Mouse (Mus musculus): ENCODE results near the gene Zc3h10. TPM values are rescaled to one million over a fixed set of nuclear protein-coding genes. Genes with fewer than 3 reads are reported as not detected.
A peak's percentile ranks its signal among the peaks of the same experiment; 100 is the strongest.
"Not testable (repeated sequence)": the region's sequence is repeated elsewhere in the genome, so short reads cannot be mapped to it uniquely, and the experiment has no call there.

Gene Zc3h10
- polyA plus RNA-seq, 1 experiment from 2014 or later = 18.2 TPM

GRCm38 (mm10) chr10:128583644-128584043 lies 36.1 kb upstream of the Zc3h10 start:
- Histone ChIP-seq H3K27me3 (peaks cover 33% of the 10 kb centered on the region), H3K36me3 (no peaks in the 10 kb centered on the region), H3K9me3 (no peaks in the 10 kb centered on the region), H3K9ac (no peak overlapping the region), H3K4me2 (no peak overlapping the region), H3K4me1 (replicated peaks) (no peaks in the 10 kb centered on the region), H3K4me3 (no peak overlapping the region), H3K27ac (replicated peaks) (no peak overlapping the region)
- WGBS = 21% methylated on average over 7 of the region's 7 CpGs
- no peak for ATAC-seq (ENCODE audit: low FRiP score, low read depth)

GRCm38 (mm10) chr10:128579731-128580130 lies 32.2 kb upstream of the Zc3h10 start:
- 0 out of 2 replicates have a peak, but pooled peaks cover 4% of the 10 kb centered on the region for H3K27me3 ChIP-seq
- H3K4me2 ChIP-seq = no peak overlapping the region
- no peaks in the 10 kb centered on the region for H3K4me1 ChIP-seq (replicated peaks)
- H3K9ac ChIP-seq = no peak overlapping the region
- no peaks in the 10 kb centered on the region for H3K9me3 ChIP-seq
- no peak overlapping the region for H3K4me3 ChIP-seq
- H3K36me3 ChIP-seq = no peaks in the 10 kb centered on the region
- ATAC-seq (ENCODE audit: low FRiP score, low read depth) = no peak
- H3K27ac ChIP-seq (replicated peaks) = no peak overlapping the region
- WGBS = 85% methylated on average over 4 of the region's 4 CpGs

GRCm38 (mm10) chr10:128579298-128579697 lies 31.7 kb upstream of the Zc3h10 start:
- Histone ChIP-seq H3K27ac (replicated peaks) (no peak overlapping the region), H3K27me3 (no peaks in the 10 kb centered on the region), H3K9me3 (no peaks in the 10 kb centered on the region), H3K9ac (no peak overlapping the region), H3K36me3 (no peaks in the 10 kb centered on the region), H3K4me2 (no peak overlapping the region), H3K4me3 (no peak overlapping the region), H3K4me1 (replicated peaks) (no peaks in the 10 kb centered on the region)
- no peak for ATAC-seq (ENCODE audit: low FRiP score, low read depth)
- 88% methylated on average over 3 of the region's 3 CpGs for WGBS

GRCm38 (mm10) chr10:128578330-128578729 lies 30.8 kb upstream of the Zc3h10 start:
- Histone ChIP-seq H3K4me1 (replicated peaks) (no peaks in the 10 kb centered on the region), H3K27me3 (no peaks in the 10 kb centered on the region), H3K9me3 (no peaks in the 10 kb centered on the region), H3K27ac (replicated peaks) (no peak overlapping the region), H3K4me3 (no peak overlapping the region), H3K36me3 (no peaks in the 10 kb centered on the region), H3K4me2 (no peak overlapping the region), H3K9ac (no peak overlapping the region)
- 85% methylated on average over 11 of the region's 11 CpGs for WGBS
- ATAC-seq (ENCODE audit: low FRiP score, low read depth) = no peak

GRCm38 (mm10) chr10:128575063-128575462 lies 27.5 kb upstream of the Zc3h10 start:
- WGBS = 95% methylated on average over 2 of the region's 2 CpGs
- no peak for ATAC-seq (ENCODE audit: low FRiP score, low read depth)
- no peaks in the 10 kb centered on the region for H3K4me1 ChIP-seq (replicated peaks)
- H3K9ac ChIP-seq = no peak overlapping the region
- no peak overlapping the region for H3K27ac ChIP-seq (replicated peaks)
- H3K27me3 ChIP-seq = no peaks in the 10 kb centered on the region
- H3K36me3 ChIP-seq = no peaks in the 10 kb centered on the region
- no peak overlapping the region for H3K4me2 ChIP-seq
- no peaks in the 10 kb centered on the region for H3K9me3 ChIP-seq
- H3K4me3 ChIP-seq = no peak overlapping the region

DNA sequence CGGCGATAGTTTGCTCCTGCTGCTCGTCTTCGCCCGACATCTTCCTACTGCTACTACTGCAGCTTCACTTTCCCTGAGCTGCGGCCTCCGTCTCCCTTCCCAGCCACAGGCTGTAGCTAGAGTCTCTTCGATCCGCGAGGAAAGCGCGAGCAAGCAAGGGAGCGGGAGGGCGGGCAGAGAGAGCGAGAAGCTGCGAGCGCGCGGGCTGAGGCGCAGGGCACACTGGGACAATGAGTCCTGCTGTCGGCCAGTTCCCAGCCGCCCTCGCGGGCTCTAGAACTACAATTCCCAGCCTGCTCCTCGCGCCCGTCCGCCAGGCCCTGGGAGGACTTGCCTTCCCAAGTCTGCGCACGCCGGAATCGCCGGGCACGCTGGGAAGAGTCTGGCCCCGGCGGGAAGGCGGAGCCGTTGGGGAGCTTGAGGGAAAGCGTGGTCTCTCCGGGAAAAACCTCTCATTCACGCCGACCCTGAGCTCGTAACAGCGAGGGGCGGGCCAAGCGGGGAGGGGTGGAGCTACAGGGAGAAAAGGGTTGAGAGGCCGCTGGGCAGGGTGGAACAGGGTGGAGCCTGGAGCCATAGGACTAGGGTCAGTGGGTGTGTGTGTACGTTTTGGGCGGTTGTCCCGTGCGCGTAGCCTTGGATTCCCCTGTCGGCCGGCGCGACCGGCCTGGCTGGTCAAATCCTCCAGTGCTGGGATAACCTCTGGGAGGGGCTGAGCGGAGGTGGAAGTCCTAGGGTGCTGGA lies 18.4 kb upstream of the Zc3h10 start, which contains the start of gene Pa2g4:
TSS of gene Pa2g4 (minus strand) at position 200 of the 744 bp plus-strand sequence.
- H3K9ac ChIP-seq = peak within 1 kb of the TSS; percentile 87
- peak within 1 kb of the TSS; percentile 94 for H3K4me2 ChIP-seq
- peak; percentile 99 for ATAC-seq (ENCODE audit: low FRiP score, low read depth)
- H3K9me3 ChIP-seq = no peaks in the 10 kb centered on the region
- under 1% methylated on average over 58 of the region's 58 CpGs for WGBS
- peaks cover 15% of the 10 kb centered on the region for H3K36me3 ChIP-seq
- no peaks in the 10 kb centered on the region for H3K27me3 ChIP-seq
- H3K4me3 ChIP-seq = peak within 1 kb of the TSS; percentile 78
- peak within 1 kb of the TSS; percentile 87 for H3K27ac ChIP-seq (replicated peaks)
- H3K4me1 ChIP-seq (replicated peaks) = peaks cover 24% of the 10 kb centered on the region

DNA sequence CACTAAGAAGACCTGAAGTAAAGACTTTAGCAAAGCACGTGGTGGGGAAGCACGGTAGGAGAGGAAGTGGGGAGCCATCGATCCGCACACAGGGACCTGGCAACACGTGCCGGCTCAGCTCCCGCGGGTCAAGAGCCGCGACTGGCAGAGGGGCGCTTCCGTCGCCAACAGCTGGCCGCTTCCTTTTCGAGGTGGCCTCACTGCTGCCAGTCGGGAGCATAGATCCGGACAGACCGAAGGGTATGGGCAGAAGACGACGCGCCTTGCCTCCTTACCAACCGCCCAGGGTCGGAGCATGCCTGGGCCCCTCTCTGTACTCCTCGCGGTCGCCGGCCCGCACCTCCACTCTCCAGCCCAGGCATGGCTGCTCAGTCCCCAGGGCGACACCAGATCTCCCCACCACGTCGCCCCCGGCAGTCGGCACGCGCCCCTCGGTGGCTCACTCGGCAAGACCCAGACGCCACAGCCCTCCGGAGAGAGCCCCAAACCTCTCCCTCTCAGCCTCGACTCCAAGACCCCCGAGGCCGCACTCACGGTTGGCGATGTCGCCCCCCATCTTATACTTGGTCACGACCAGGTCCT lies 17.7 kb upstream of the Zc3h10 start:
- peak; percentile 53 for ATAC-seq (ENCODE audit: low FRiP score, low read depth)
- under 1% methylated on average over 46 of the region's 46 CpGs for WGBS
- peak overlapping the region; percentile 94 for H3K4me2 ChIP-seq
- no peaks in the 10 kb centered on the region for H3K27me3 ChIP-seq
- H3K36me3 ChIP-seq = peaks cover 22% of the 10 kb centered on the region
- H3K9me3 ChIP-seq = no peaks in the 10 kb centered on the region
- peak overlapping the region; percentile 85 for H3K27ac ChIP-seq (replicated peaks)
- peak overlapping the region; percentile 78 for H3K4me3 ChIP-seq
- H3K4me1 ChIP-seq (replicated peaks) = peaks cover 24% of the 10 kb centered on the region
- peak overlapping the region; percentile 87 for H3K9ac ChIP-seq

DNA sequence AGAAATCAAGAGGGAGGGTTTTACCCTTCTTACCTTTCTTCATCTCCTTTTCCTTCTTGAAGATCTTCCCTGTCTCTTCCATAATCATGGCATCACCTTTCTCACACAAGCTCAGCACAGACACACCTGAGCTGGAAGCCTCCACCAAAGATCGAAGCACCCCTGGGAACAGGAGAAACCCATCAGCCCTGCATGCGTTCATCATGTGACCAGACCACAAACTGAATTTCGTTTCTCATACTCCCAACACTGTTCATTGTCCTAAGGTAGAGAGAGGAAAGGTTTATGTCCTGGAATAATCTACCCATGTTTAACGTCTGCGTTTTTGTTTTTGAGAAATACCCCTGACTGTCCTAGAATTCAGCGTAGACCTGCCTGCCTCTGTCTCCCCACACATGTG lies 16.0 kb upstream of the Zc3h10 start:
- Histone ChIP-seq H3K27ac (replicated peaks) (no peak overlapping the region), H3K36me3 (peaks cover 39% of the 10 kb centered on the region), H3K4me1 (replicated peaks) (peaks cover 24% of the 10 kb centered on the region), H3K27me3 (no peaks in the 10 kb centered on the region), H3K9me3 (no peaks in the 10 kb centered on the region), H3K4me2 (peak overlapping the region; percentile 94; the same call in 1 of the 2 replicates), H3K4me3 (0 out of 2 replicates have a peak overlapping the region, but pooled peaks have one; percentile 2), H3K9ac (no peak overlapping the region)
- 94% methylated on average over 6 of the region's 6 CpGs for WGBS
- ATAC-seq (ENCODE audit: low FRiP score, low read depth) = no peak

DNA sequence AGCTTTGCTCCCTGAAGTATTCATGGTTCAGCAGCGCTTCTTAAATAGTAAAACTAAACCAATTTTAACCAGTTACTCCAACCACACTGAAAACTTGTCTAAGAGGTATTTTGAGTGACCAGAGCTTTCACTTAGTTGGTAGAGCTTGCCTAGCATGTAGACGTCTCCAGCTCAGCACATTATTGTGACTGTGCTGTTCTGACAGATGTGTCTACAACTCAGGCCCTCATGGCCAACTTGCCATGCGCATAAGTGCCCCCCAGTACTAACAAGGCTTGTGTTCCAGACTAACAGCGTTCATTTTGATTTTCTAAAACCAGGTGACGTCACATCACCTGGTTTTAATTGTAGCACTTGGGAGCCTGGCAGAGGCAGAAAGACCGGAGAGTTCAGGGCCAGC lies 9.4 kb upstream of the Zc3h10 start:
- Histone ChIP-seq H3K9ac (no peak overlapping the region), H3K4me2 (no peak overlapping the region), H3K9me3 (no peaks in the 10 kb centered on the region), H3K4me1 (replicated peaks) (no peaks in the 10 kb centered on the region), H3K27me3 (no peaks in the 10 kb centered on the region), H3K36me3 (peaks cover 43% of the 10 kb centered on the region), H3K4me3 (no peak overlapping the region), H3K27ac (replicated peaks) (no peak overlapping the region)
- ATAC-seq (ENCODE audit: low FRiP score, low read depth) = no peak
- 85% methylated on average over 6 of the region's 6 CpGs for WGBS

GRCm38 (mm10) chr10:128556286-128556685 lies 8.7 kb upstream of the Zc3h10 start:
- no peak overlapping the region for H3K27ac ChIP-seq (replicated peaks)
- no peak overlapping the region for H3K4me2 ChIP-seq
- no peak overlapping the region for H3K4me3 ChIP-seq
- H3K36me3 ChIP-seq = peaks cover 39% of the 10 kb centered on the region
- no peaks in the 10 kb centered on the region for H3K27me3 ChIP-seq
- H3K4me1 ChIP-seq (replicated peaks) = no peaks in the 10 kb centered on the region
- no peaks in the 10 kb centered on the region for H3K9me3 ChIP-seq
- H3K9ac ChIP-seq = no peak overlapping the region
- ATAC-seq (ENCODE audit: low FRiP score, low read depth) = no peak

DNA sequence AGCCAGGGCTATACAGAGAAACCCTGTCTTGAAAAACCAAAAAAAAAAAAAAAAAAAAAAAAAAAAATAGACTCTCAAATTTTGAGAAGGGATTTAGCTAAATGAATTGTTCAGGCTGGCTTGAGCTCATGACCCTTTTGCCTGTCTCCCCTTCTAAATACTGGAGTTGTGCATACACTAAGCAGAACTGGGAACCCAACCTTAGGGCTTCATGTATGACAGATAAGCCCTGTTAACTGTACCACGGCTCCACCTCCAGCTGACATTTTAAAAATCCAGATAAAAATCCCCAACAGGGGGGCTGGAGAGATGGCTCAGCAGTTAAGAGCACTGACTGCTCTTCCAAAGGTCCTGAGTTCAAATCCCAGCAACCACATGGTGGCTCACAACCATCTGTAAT lies 8.0 kb upstream of the Zc3h10 start:
- WGBS = 93% methylated on average over 1 of the region's 1 CpGs
- H3K9ac ChIP-seq; ATAC-seq (ENCODE audit: low FRiP score, low read depth); H3K4me2 ChIP-seq; H3K27me3 ChIP-seq; H3K9me3 ChIP-seq; H3K27ac ChIP-seq (replicated peaks); H3K4me1 ChIP-seq (replicated peaks); H3K4me3 ChIP-seq: not testable (repeated sequence)
- peaks cover 32% of the 10 kb centered on the region for H3K36me3 ChIP-seq

DNA sequence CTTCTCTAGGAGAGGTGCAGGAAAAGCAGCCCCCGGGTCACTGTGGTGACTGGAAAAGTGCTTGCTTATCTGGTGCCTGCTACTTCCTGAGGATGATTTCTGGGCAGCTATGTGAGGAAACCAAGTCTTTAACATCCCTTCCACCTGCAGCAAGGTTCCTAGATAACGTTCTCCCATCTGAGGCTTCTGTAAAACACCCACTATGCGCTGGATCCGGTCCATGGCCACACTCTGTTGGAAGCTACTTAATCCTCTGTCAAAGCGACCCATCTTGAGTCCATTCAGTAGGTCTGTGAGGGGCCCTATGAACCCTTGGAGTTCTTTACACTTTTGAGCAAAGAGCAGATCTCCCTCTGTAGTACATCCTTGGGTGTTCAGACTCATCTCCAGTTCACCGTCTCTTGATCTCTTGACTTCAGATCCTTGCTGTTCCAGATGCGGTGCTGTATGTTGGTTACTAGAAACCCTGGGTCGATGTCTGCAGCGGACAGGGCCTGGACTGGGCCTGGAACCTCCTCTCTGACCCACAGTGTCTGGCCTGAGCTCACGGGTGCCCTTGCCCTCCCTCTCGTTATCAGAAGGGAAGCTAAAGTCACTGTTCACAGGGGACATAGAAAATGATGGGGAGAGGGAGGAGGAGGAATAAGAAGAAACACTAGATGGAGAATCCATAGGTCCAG lies 2.7 kb upstream of the Zc3h10 start:
- H3K4me1 ChIP-seq (replicated peaks) = peaks cover 17% of the 10 kb centered on the region
- not testable (repeated sequence) for H3K9me3 ChIP-seq; H3K36me3 ChIP-seq; H3K27me3 ChIP-seq; ATAC-seq (ENCODE audit: low FRiP score, low read depth); H3K4me2 ChIP-seq; H3K9ac ChIP-seq; H3K4me3 ChIP-seq
- WGBS = 94% methylated on average over 11 of the region's 11 CpGs
- peak overlapping the region; percentile 97; the same call in 1 of the 2 replicates for H3K27ac ChIP-seq (replicated peaks)
